Comparison of ENCODE assay signal across 28 mouse cellular contexts in the genomic region with DNA sequence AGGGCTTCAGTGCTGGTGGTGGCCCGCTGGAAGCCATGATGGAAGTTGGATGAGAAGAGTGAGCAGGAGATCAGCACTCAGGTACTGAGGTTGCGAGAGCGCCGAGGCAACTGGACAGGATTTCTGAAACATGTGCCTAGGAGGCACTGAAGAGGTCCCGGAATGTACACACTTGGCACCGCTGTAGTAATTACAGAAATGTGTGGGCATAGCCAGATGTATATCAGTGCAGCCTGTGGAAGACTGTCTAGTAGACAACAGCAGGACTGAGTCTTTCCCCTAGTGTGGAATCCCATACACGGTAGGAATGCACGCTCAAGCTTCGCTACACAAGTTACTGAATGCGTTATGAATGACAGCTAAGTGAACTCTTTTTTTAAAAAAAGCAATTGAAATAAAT.
A peak's percentile ranks its signal among the peaks of the same experiment; 100 is the strongest.
DNase-seq lines count a peak whose midpoint lies in the region; ATAC-seq and TF ChIP-seq lines count a peak whose summit lies in the region.
"Had no signal": no experiment of that assay in that cellular context is flagged by ENCODE, and none has a peak within 500 bp of the region (broad histone marks: within the 10 kb centered on the region; RNA-seq: fewer than 3 reads in every experiment).

No protein-coding gene starts in this region.

- DNase-seq in heart, postnatal 10 days: no peak
- no peak for DNase-seq in heart, adult 2 months
- peak; percentile 80 for DNase-seq in gonadal fat pad, adult 2 months (ENCODE audit: low read depth)
- DNase-seq in midbrain, postnatal 0 days (ENCODE audit: low spot score): no peak
- DNase-seq: adrenal gland, postnatal 10 days; adrenal gland, postnatal 36 days; B cell, adult 2 months; cerebellum, adult 18-20 months; cerebellum, adult 9-10 months; cerebellum, postnatal 14 days; forebrain, postnatal 0 days; gastrocnemius, postnatal 10 days; gastrocnemius, postnatal 36 days; heart, adult 11 months; kidney, adult 11 months; kidney, adult 8-10 months had no signal

- H3K4me1 ChIP-seq in heart, embryonic 12.5 days (replicated peaks): peaks cover 17% of the 10 kb centered on the region
- H3K4me1 ChIP-seq in heart, embryonic 16.5 days (ENCODE audit: control insufficient read depth, insufficient read depth, low read length): peaks cover 15% of the 10 kb centered on the region
- no peaks in the 10 kb centered on the region for H3K4me1 ChIP-seq in heart, adult 2 months (ENCODE audit: control insufficient read depth, insufficient read depth, low read length)
- H3K4me1 ChIP-seq in midbrain, postnatal 0 days (ENCODE audit: insufficient read depth, low read length): no peaks in the 10 kb centered on the region
- H3K4me1 ChIP-seq: hindbrain, embryonic 10.5 days; hindbrain, embryonic 13.5 days; intestine, embryonic 15.5 days had no signal

- ATAC-seq in heart, embryonic 12.5 days (ENCODE audit: insufficient number of reproducible peaks, low FRiP score): no peak
- no peak for ATAC-seq in heart, embryonic 16.5 days (replicated peaks; ENCODE audit: extremely low read depth, insufficient read depth, low FRiP score)
- no peak for ATAC-seq in midbrain, postnatal 0 days (ENCODE audit: low FRiP score)
- ATAC-seq: activated CD4-positive, CD25-positive, alpha-beta regulatory T cell, adult 4 months; forebrain, embryonic 14.5 days; forebrain, postnatal 0 days; hindbrain, embryonic 16.5 days; intestine, embryonic 15.5 days; Patski had no signal

- no peaks in the 10 kb centered on the region for H3K27me3 ChIP-seq in heart, embryonic 12.5 days (replicated peaks)
- H3K27me3 ChIP-seq in heart, embryonic 16.5 days (ENCODE audit: control insufficient read depth, insufficient read depth, low read length): no peaks in the 10 kb centered on the region
- no peaks in the 10 kb centered on the region for H3K27me3 ChIP-seq in heart, adult 2 months (ENCODE audit: control insufficient read depth, insufficient read depth, low read length)
- no peaks in the 10 kb centered on the region for H3K27me3 ChIP-seq in midbrain, postnatal 0 days (ENCODE audit: insufficient read depth, low read length)
- H3K27me3 ChIP-seq: CH12.LX; hindbrain, embryonic 13.5 days; intestine, embryonic 15.5 days; kidney, embryonic 15.5 days; Patski had no signal

- no peaks in the 10 kb centered on the region for H3K36me3 ChIP-seq in heart, embryonic 12.5 days
- H3K36me3 ChIP-seq in heart, embryonic 16.5 days (ENCODE audit: control insufficient read depth, insufficient read depth): no peaks in the 10 kb centered on the region
- H3K36me3 ChIP-seq in heart, adult 2 months (ENCODE audit: control insufficient read depth, insufficient read depth, low read length): no peaks in the 10 kb centered on the region
- H3K36me3 ChIP-seq in midbrain, postnatal 0 days (ENCODE audit: insufficient read depth, low read length): no peaks in the 10 kb centered on the region
- H3K36me3 ChIP-seq: G1E; hindbrain, embryonic 10.5 days; hindbrain, embryonic 13.5 days; intestine, embryonic 15.5 days; kidney, embryonic 15.5 days had no signal

- no peak for TF ChIP-seq CTCF in heart, adult 2 months (IDR thresholded peaks at IDR 0.05)
- no peak for TF ChIP-seq CTCF in midbrain, postnatal 0 days (IDR thresholded peaks at IDR 0.05)

- peak overlapping the region; percentile 41; the same call in 1 of the 2 replicates for H3K27ac ChIP-seq in heart, embryonic 12.5 days (ENCODE audit: poor library complexity, severe bottlenecking)
- H3K27ac ChIP-seq in heart, embryonic 16.5 days (ENCODE audit: low read length): 0 out of 2 replicates have a peak overlapping the region, but pooled peaks have one; percentile 14
- H3K27ac ChIP-seq in heart, adult 2 months: no peak overlapping the region
- no peak overlapping the region for H3K27ac ChIP-seq in midbrain, postnatal 0 days (ENCODE audit: low read depth, low read length)
- H3K27ac ChIP-seq: hindbrain, embryonic 10.5 days; hindbrain, embryonic 13.5 days; intestine, embryonic 15.5 days had no signal

- no peak overlapping the region for H3K9ac ChIP-seq in heart, embryonic 12.5 days
- H3K9ac ChIP-seq in heart, embryonic 16.5 days (ENCODE audit: low read length): no peak overlapping the region
- H3K9ac ChIP-seq in heart, adult 2 months (ENCODE audit: low read depth, low read length): no peak overlapping the region
- H3K9ac ChIP-seq in midbrain, postnatal 0 days (replicated peaks; ENCODE audit: low read length, poor library complexity, severe bottlenecking): no peak overlapping the region
- H3K9ac ChIP-seq: forebrain, postnatal 0 days; hindbrain, embryonic 13.5 days; intestine, embryonic 15.5 days; kidney, embryonic 15.5 days had no signal

- no peaks in the 10 kb centered on the region for H3K9me3 ChIP-seq in heart, embryonic 12.5 days (replicated peaks)
- H3K9me3 ChIP-seq in heart, embryonic 16.5 days (replicated peaks; ENCODE audit: control insufficient read depth, low read length): no peaks in the 10 kb centered on the region
- H3K9me3 ChIP-seq in midbrain, postnatal 0 days (ENCODE audit: low read length): no peaks in the 10 kb centered on the region
- H3K9me3 ChIP-seq: G1E; hindbrain, embryonic 10.5 days; hindbrain, embryonic 13.5 days; intestine, embryonic 15.5 days; kidney, embryonic 15.5 days had no signal

- WGBS in heart, embryonic 12.5 days: 84% methylated on average over 10 of the region's 10 CpGs
- WGBS in heart, embryonic 16.5 days: 87% methylated on average over 10 of the region's 10 CpGs
- 89% methylated on average over 10 of the region's 10 CpGs for WGBS in heart, adult 2 months
- 97% methylated on average over 10 of the region's 10 CpGs for WGBS in midbrain, postnatal 0 days

- no peak for TF ChIP-seq EP300 in heart, adult 2 months (IDR thresholded peaks at IDR 0.05; ENCODE audit: insufficient read depth, low read depth, low read length)

- intact Hi-C loops in heart, postnatal 10 days (cut with DNase I): no loop called here
- intact Hi-C loops in heart, adult 2 months (cut with DNase I): no loop called here

- H3K4me3 ChIP-seq in heart, embryonic 12.5 days: no peak overlapping the region
- H3K4me3 ChIP-seq in heart, embryonic 16.5 days (ENCODE audit: low read length): no peak overlapping the region
- H3K4me3 ChIP-seq in heart, adult 2 months: no peak overlapping the region
- H3K4me3 ChIP-seq in midbrain, postnatal 0 days (ENCODE audit: low read depth, low read length): no peak overlapping the region
- H3K4me3 ChIP-seq: hindbrain, embryonic 10.5 days; hindbrain, embryonic 13.5 days; intestine, embryonic 15.5 days; kidney, embryonic 15.5 days had no signal

- no peaks in the 10 kb centered on the region for H3K79me2 ChIP-seq in heart, adult 2 months (replicated peaks; ENCODE audit: control insufficient read depth, insufficient read depth, low read length)

- H3K4me2 ChIP-seq in heart, embryonic 12.5 days: no peak overlapping the region
- H3K4me2 ChIP-seq in heart, embryonic 16.5 days (ENCODE audit: low read depth, low read length): no peak overlapping the region
- H3K4me2 ChIP-seq in midbrain, postnatal 0 days (ENCODE audit: low read depth, low read length, poor library complexity, severe bottlenecking): no peak overlapping the region
- H3K4me2 ChIP-seq: hindbrain, embryonic 13.5 days; intestine, embryonic 15.5 days; kidney, embryonic 15.5 days had no signal

- TF ChIP-seq POLR2A in heart, adult 2 months (IDR thresholded peaks at IDR 0.05; ENCODE audit: insufficient read depth, low read depth, low read length): no peak

Comparison
In these comparisons a context has a peak if more than half of its experiments do, and no peak if none do; other contexts are left out.
1. H3K27ac ChIP-seq: peak in heart, embryonic 12.5 days (single experiment) and heart, embryonic 16.5 days (single experiment); none in heart, adult 2 months (single experiment) and midbrain, postnatal 0 days (single experiment).